Mouse (Mus musculus) left cerebral cortex, adult 2 months (tissue): ENCODE results near the gene Akap11. TPM values are rescaled to one million over a fixed set of nuclear protein-coding genes. Genes with fewer than 3 reads are reported as not detected.

ENCODE experiments used
- DNase-seq, 2 experiments: peaks; one replicate each; pipeline ENCODE4 v3.0.0; 2021 to 2022; ENCODE audit warnings: low spot score in 2 of 2, mixed read lengths in 1 of 2; ENCODE audit errors: extremely low spot score in 1 of 2
- H3K27ac ChIP-seq: fragments of 200-600 bp; 2 replicates; pipeline ENCODE4 v1.8.1; 2022
- H3K4me3 ChIP-seq: fragments of 200-600 bp; 2 replicates; pipeline ENCODE4 v1.8.1; 2022
- CTCF ChIP-seq: fragments of 200-600 bp; IDR thresholded peaks from 2 replicates; pipeline ENCODE4 v1.8.1; 2022; ENCODE audit warnings: antibody characterized with exemption, mild to moderate bottlenecking, moderate library complexity
- intact Hi-C: fragments of 180-260 bp; cut with DNase I; formaldehyde crosslinking; loops from one replicate; pipeline ENCODE4 v1.15.1; 2025
- total RNA-seq, 2 experiments: library from RNA; stranded (reverse); gene quantifications; 2 replicates each; pipeline ENCODE4 v1.2.3; 2021

The Akap11 gene
- total RNA-seq, 2 experiments from 2014 or later, result 172 to 182 TPM

- DNase-seq, result no peak
- H3K4me3 ChIP-seq, result no peak overlapping the region
- intact Hi-C loops, result no loop called here
- TF ChIP-seq CTCF, result no peak
- no peak overlapping the region for H3K27ac ChIP-seq
These were observed 10.1 kb downstream of the Akap11 start for GRCm38 (mm10) chr14:78526475-78526874.

DNA sequence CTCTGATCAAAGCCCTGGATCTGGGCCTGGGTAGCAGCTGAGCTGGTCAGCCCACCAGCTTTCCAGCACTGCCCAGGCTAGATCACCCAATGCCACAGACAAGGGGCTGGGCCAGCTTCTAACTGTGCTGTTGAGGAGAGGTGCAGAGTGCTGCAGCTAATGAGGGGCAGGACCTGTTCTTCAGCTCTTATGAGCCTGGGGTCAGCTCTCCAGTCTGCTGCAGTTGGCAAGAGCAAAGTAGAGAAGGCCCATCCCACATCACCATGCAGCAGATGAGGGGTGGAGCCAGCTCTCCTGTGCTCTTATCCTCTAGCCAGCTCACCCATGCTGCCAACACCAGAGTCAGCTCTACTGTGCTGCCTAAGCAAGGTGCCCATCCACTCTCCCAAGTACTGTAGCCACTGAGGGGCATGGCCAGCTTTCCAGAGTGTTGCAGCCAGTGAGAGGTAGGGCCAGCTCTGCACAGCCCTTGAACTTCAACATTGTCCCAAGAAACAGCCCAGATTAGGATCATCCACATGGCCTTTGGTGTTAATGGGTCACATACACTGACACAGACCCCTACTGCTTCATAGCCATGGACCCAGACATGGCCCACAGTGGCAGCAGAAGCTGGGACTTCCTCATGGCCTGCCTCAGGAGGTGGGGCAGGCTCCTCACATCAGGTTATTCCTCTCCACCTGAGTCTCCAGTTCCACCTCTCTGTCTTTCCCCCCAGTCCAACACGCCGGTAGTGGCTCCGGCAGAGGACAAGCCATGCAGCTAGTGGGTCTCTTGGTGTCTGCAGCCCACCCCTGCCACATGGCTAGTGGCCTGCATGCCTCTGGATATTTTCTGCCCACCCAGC lies 10.8 kb downstream of the Akap11 start:
- Histone ChIP-seq H3K27ac (no peak overlapping the region), H3K4me3 (no peak overlapping the region)
- no peak for DNase-seq
- intact Hi-C loops, result no loop called here
- TF ChIP-seq CTCF, result no peak

GRCm38 (mm10) chr14:78525059-78525458 lies 11.5 kb downstream of the Akap11 start:
- intact Hi-C loops, result no loop called here
- peak; percentile 32 for TF ChIP-seq CTCF

GRCm38 (mm10) chr14:78510713-78511112 lies 25.9 kb downstream of the Akap11 start:
- no peak overlapping the region for H3K4me3 ChIP-seq
- DNase-seq, result no peak
- intact Hi-C loops, result no loop called here
- H3K27ac ChIP-seq, result no peak overlapping the region
- peak; percentile 37 for TF ChIP-seq CTCF

More at GRCm38 (mm10) chr14:78525059-78525458, 11.5 kb downstream of the Akap11 start:
- DNase-seq, result no peak
- no peak overlapping the region for H3K27ac ChIP-seq
- H3K4me3 ChIP-seq, result no peak overlapping the region

DNA sequence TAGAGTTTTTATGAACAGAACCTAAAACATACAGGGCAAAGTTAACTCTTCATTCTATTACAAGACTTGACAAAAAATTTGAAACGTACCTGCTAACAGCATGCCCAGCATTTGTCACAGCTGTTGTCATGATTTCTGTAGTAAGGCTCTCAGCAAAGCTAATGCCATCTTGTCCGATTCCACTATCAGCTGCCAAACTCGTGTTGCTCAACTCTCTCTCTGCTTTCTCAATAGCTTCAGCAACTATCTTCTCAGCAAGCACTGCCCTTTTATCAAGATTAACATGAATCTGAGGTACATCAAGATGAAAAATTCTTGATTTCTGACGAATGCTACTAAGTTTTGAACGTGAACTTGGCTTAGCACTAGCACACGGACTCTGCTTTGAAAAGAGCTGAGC lies 26.8 kb downstream of the Akap11 start:
- Histone ChIP-seq H3K27ac (no peak overlapping the region), H3K4me3 (no peak overlapping the region)
- TF ChIP-seq CTCF, result no peak
- DNase-seq, result no peak
- intact Hi-C loops, result no loop called here

DNA sequence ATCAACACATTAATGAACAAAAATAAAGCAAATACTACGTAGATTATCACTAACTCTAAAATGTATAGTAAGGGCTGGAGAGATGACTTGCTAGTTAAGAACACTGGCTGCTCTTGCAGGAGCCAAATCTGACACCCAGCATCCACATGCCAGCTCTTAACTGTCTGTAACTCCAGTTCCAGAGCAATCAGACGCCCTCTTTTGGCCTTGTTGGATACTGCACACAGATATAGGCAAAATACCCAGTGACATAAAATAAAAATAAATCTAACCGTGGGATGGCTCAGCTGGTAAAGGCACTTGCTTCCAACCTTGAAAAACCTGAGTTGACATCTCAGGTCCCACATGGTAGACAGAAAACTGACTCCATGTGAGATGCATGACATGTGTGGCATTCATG lies 36.0 kb downstream of the Akap11 start:
- H3K27ac ChIP-seq, result no peak overlapping the region
- H3K4me3 ChIP-seq, result no peak overlapping the region
- TF ChIP-seq CTCF, result peak; percentile 18
- intact Hi-C loops, result no loop called here
- no peak for DNase-seq

DNA sequence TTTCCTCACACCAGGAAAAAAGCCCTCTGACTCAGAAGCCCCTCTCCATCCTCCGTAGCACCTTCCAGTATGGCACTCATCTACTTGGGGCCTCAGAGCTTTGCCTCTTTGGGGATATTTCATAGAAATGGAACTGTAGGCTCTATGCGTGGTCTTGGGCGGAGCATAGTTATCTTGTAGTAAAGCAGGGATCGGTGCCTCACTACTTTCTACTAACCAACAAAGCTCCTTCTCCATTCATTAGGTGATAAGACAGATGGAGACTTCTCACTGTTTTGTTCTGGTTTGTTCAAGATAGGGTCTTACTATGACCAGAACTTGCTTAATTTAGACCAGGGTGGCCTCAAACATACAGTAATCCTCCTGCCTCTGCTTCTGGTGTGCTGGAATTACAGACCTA lies 39.9 kb downstream of the Akap11 start:
- intact Hi-C loops, result loop anchor here (10.0 kb wide), 1 partner anchor 752 kb away; no protein-coding TSS in a partner anchor
- no peak for DNase-seq
- TF ChIP-seq CTCF, result no peak

DNA sequence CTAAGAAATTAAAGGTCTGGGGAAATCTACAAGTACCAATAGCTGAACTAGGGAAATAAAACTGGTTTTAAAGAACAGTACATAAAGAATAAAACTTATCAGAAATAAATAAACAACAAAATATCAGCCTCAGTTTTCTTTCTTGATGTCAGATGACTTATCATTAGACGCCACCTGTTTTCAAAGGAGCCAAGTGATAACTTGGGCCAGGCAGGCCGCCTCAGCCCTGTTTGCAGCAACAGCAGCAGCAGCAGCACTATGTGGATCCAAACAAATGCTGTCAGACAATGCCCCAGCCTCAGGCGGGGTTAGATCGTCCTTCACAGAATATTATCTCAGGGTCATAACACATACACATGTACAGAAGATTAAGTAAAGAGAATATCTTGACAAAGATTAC lies 41.4 kb downstream of the Akap11 start:
- Histone ChIP-seq H3K27ac (no peak overlapping the region), H3K4me3 (no peak overlapping the region)
- intact Hi-C loops, result loop anchor here (10.0 kb wide), 1 partner anchor 750 kb away; no protein-coding TSS in a partner anchor
- no peak for DNase-seq
- no peak for TF ChIP-seq CTCF

More for the DNA sequence above, 39.9 kb downstream of the Akap11 start:
- no peak overlapping the region for H3K27ac ChIP-seq
- no peak overlapping the region for H3K4me3 ChIP-seq

DNA sequence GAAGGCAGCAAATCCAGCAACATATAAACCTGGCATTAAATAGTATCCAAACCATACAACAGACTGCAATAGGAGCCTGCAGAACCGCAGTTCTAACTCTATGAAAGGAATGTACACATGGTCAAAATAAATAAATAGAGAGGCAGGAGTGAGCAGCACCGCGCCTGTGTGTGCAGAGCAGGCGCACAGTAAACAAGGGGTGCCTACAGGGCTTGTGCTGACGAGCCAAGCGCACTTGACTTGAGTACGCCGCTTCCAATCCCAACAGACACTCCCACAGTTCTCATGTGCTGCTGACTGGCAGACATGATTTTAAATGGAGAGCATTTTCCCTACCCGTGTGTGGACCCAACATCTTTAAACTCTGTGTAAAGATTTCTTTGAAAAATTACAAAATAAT lies 44.0 kb downstream of the Akap11 start:
- DNase-seq, result no peak
- TF ChIP-seq CTCF, result no peak
- no peak overlapping the region for H3K27ac ChIP-seq
- intact Hi-C loops, result loop anchor here (10.0 kb wide), 1 partner anchor 748 kb away; no protein-coding TSS in a partner anchor
- no peak overlapping the region for H3K4me3 ChIP-seq

GRCm38 (mm10) chr14:78491432-78491831 lies 45.2 kb downstream of the Akap11 start:
- no peak overlapping the region for H3K27ac ChIP-seq
- DNase-seq, result peak in 1 of 2 experiments; percentile 38
- H3K4me3 ChIP-seq, result no peak overlapping the region
- intact Hi-C loops, result loop anchor here (10.0 kb wide), 1 partner anchor 747 kb away; no protein-coding TSS in a partner anchor
- TF ChIP-seq CTCF, result no peak

DNA sequence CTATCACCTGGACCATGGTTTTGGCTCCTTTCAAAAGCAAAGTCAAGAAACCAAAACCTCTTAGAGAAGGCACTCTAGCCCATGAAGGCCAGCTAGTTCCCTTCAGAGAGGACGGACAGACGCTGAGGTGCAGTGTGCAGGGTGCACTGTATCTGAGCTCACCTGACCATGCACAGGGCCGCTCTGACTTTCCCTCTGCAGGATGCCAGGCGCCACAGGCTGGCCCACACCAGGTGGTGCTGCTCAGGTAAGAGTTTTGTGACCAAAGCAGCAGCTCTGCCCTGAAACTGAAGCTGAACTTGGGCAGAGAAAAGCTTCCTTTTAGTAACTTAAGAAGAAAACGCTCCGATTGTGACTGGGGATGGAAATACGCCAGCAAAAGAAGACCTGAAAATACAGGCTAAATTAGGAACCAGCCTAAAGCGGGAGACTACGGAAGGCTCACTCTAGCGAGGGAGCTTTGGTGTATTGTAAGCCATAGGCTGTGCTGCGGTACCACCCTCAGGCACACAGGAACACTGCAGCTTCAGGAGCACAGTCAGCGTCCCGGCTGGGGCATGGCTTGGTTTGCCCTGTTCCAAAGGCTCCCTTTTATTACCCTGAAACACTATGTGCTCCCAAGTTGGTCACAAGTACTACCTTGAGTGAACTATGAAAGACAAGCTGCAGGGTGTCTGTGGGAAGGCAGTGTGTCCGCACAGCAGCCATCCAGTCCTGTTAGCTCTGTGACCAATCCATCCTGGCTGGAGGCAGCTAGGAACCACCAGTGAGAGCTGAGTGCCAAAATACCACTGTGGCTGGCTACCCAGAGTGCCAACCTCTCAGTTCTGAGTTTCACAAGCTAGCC lies 54.0 kb downstream of the Akap11 start:
- TF ChIP-seq CTCF, result peak; percentile 88
- H3K4me3 ChIP-seq, result no peak overlapping the region
- intact Hi-C loops, result loop anchor here (5.0 to 10.0 kb wide), 4 partner anchors 195 to 1428 kb away; no protein-coding TSS in a partner anchor
- no peak overlapping the region for H3K27ac ChIP-seq
- peak; percentile 54 to 64 for DNase-seq

DNA sequence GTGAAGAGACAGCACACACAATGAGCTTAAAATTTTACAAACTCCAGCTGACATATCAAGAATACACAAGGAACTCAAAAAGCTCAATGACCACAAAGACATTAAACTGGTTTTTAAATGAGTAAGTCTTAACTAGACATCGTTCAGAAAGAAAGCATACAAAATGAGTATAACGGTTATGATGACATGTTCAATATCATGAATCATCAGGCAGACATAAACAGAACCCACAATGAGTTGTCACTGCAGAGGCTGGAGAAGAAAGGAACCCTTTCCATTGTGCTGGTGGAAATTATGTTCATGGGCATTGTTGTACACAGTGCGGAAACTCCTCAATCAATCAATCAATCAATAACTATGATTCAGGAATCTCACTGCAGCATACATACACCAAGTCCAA lies 62.5 kb downstream of the Akap11 start:
- TF ChIP-seq CTCF, result no peak
- Histone ChIP-seq H3K4me3 (no peak overlapping the region), H3K27ac (no peak overlapping the region)
- DNase-seq, result no peak
- intact Hi-C loops, result no loop called here
